Mouse (Mus musculus) hematopoietic stem cell, adult 5-6 weeks (primary cell): ENCODE measurements around the gene Olfr624. TPM values are rescaled to one million over a fixed set of nuclear protein-coding genes. Genes with fewer than 3 reads are reported as not detected.
"Not testable (repeated sequence)": the region's sequence is repeated elsewhere in the genome, so short reads cannot be mapped to it uniquely, and the experiment has no call there.

Experiments used
- ATAC-seq, 2 experiments: fragments of 125-278 bp in 1 of 2; replicated peaks in 1 of 2; 2 replicates each; pipeline ENCODE4 v1.8.0; 2016 to 2017; ENCODE audit warnings: inconsistent platforms in 2 of 2, mild to moderate bottlenecking in 2 of 2, moderate number of reproducible peaks in 2 of 2, low read depth in 1 of 2, moderate TSS enrichment in 1 of 2; ENCODE audit not compliant: low FRiP score in 2 of 2, poor library complexity in 2 of 2, severe bottlenecking in 2 of 2, insufficient read depth in 1 of 2, low TSS enrichment in 1 of 2
- total RNA-seq: library from RNA; stranded (forward); fragments of 172-1452, 232-1000 nt; gene quantifications from 2 replicates; pipeline ENCODE4 v1.2.3, GENCODE M21; 2017

Olfr624 gene
- not detected in 2 replicates for total RNA-seq

DNA sequence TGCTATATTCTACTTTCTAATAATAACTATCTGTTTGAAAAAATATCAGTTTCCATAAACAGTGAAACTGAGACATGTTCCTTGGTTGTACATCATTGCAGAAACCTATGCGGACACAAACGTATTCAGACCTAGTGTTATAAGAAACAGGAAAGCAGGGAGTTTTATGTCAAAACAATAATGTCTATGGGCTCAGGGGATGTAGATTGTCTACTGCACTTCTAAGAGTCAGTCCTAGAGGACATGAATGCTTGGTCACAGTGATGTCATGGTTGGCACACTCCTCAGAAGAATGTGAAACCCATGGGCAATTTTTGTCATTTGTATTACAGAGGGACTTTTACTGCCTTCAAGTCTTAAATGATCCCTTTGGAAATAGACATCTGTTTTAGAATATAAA lies at the start of gene Olfr624:
Gene Olfr624 (minus strand): TSS at position 101 of the 400 bp plus-strand sequence.
- no peak for ATAC-seq

GRCm38 (mm10) chr7:103716398-103716797 lies 45.4 kb upstream of the Olfr624 start:
- not testable (repeated sequence) for ATAC-seq

- ATAC-seq: no peak
Observed at GRCm38 (mm10) chr7:103714371-103714770, 43.4 kb upstream of the Olfr624 start, which contains the start of gene Olfr243. Gene Olfr243 (plus strand): TSS chr7:103714671.

DNA sequence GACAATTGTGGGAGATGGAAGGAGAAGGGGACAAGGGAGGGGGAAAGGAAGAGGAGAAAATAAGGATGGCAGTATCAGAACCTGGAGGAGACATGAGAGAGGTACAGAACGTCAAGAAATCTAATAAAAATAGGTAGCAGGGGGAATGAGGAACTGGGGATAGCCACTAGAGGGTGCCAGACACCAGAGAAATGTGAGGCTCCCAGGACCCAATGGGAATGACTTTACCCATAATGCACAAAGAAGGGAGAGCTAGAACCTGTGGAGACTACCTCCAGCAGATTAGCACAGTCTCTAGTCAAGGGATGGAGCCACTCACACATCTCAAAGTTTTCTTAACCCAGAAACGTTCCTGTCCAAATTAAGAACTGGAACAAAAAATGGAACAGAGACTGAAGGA lies 41.0 kb upstream of the Olfr624 start:
- peak in 1 of 2 experiments; percentile 53; a peak in 1 of 4 replicates for ATAC-seq

DNA sequence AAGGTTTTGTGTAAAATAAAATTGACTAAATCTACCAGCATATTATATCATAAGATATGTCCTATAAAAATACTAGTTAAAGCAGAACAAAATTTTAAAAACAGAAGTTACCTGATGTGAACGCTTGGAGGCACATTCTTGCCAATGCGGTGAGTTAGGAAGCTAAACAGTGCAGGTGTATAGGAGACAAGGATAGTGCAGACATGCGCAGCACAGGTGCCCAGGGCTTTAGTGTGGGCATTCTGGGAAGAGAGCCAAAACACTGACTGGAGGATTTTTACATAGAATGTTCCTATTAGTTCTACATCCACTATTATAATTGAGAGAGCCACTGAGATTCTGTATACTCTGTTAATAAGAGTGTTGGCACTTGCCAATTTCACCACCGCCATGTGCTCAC lies 28.5 kb upstream of the Olfr624 start:
- ATAC-seq: no peak

GRCm38 (mm10) chr7:103682420-103682819 lies 11.4 kb upstream of the Olfr624 start, which contains the start of gene Olfr625-ps1:
Gene Olfr625-ps1 (plus strand): TSS chr7:103682720.
- no peak for ATAC-seq

DNA sequence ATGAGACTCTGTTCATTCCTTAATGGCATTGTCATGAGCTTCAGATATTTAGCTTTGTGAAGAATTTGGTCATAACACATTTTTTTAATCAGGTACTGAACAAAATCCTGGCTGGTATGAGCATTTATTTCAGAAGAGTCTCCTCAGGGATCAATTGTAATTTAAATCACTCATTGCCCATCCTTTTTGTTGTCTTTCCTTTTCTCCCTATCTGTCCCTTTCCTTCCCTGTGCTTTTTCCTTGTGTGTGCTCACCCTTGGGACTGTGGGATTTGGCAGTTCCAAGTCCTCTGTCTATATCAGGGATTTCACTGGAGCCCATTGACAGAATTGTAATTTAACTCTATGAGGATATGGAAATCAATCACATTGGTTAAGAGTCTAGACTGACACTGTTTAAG lies 7.4 kb downstream of the Olfr624 start, which contains the start of gene Olfr623:
Gene Olfr623 (minus strand): TSS at position 101 of the 400 bp plus-strand sequence.
- ATAC-seq: no peak

GRCm38 (mm10) chr7:103644070-103644469 lies 26.9 kb downstream of the Olfr624 start:
- no peak for ATAC-seq

GRCm38 (mm10) chr7:103642602-103643001 lies 28.4 kb downstream of the Olfr624 start, which contains the start of gene Olfr622:
Gene Olfr622 (minus strand): TSS chr7:103642702.
- ATAC-seq: no peak

DNA sequence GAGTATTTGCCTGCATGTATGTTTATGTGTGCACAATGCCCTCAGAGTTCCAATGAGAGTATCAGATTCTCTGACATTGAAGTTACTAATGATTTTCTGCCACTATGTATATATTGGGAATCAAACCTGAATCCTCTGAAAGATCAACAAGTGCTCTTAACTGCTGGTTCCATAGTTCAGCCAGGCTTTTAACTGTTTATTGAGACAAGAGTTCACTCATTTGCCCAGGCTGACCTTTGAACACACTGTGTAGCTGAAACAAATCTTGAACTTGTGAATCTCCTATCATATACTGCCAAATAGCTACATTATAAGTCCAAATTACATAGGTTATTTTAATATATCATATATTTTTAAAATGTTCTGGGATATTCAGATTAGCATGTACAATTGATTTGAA lies 34.2 kb downstream of the Olfr624 start:
- no peak for ATAC-seq

Other genes with a start within 250 kb of the Olfr624 start
- not detected in 2 replicates for gene Olfr605, start 225.8 kb downstream of the Olfr624 start, total RNA-seq
- gene Olfr606, start 222.1 kb downstream of the Olfr624 start, total RNA-seq: not detected in 2 replicates
- not detected in 2 replicates for gene Olfr607, start 207.0 kb downstream of the Olfr624 start, total RNA-seq
- not detected in 2 replicates for gene Olfr608, start 201.3 kb downstream of the Olfr624 start, total RNA-seq
- not detected in 2 replicates for gene Olfr609, start 173.1 kb downstream of the Olfr624 start, total RNA-seq
- not detected in 2 replicates for gene Olfr610, start 159.1 kb downstream of the Olfr624 start, total RNA-seq
- gene Olfr611, start 150.3 kb downstream of the Olfr624 start, total RNA-seq: not detected in 2 replicates
- gene Olfr612, start 128.5 kb downstream of the Olfr624 start, total RNA-seq: not detected in 2 replicates
- gene Olfr613, start 123.1 kb downstream of the Olfr624 start, total RNA-seq: not detected in 2 replicates
- not detected in 2 replicates for gene Olfr615, start 115.1 kb downstream of the Olfr624 start, total RNA-seq
- gene Olfr616, start 102.0 kb downstream of the Olfr624 start, total RNA-seq: not detected in 2 replicates
- gene Olfr617, start 98.1 kb downstream of the Olfr624 start, total RNA-seq: not detected in 2 replicates
- gene Olfr618, start 81.1 kb downstream of the Olfr624 start, total RNA-seq: not detected in 2 replicates
- not detected in 2 replicates for gene Olfr619, start 70.6 kb downstream of the Olfr624 start, total RNA-seq
- gene Olfr620, start 58.7 kb downstream of the Olfr624 start, total RNA-seq: not detected in 2 replicates
- gene Olfr622, start 28.5 kb downstream of the Olfr624 start, total RNA-seq: not detected in 2 replicates
- gene Olfr623, start 7.5 kb downstream of the Olfr624 start, total RNA-seq: not detected in 2 replicates
- gene Olfr625-ps1, start 11.5 kb upstream of the Olfr624 start, total RNA-seq: not detected in 2 replicates
- not detected in 2 replicates for gene Olfr243, start 43.5 kb upstream of the Olfr624 start, total RNA-seq
- not detected in 2 replicates for gene Olfr628, start 59.2 kb upstream of the Olfr624 start, total RNA-seq
- not detected in 2 replicates for gene Olfr629, start 73.8 kb upstream of the Olfr624 start, total RNA-seq
- gene Olfr630, start 86.1 kb upstream of the Olfr624 start, total RNA-seq: not detected in 2 replicates
- gene Olfr69, start 100.4 kb upstream of the Olfr624 start, total RNA-seq: not detected in 2 replicates
- 0.88 TPM in 1 of 2 replicates, not detected in the other for gene Olfr68, start 108.5 kb upstream of the Olfr624 start, total RNA-seq
- gene Olfr67, start 120.6 kb upstream of the Olfr624 start, total RNA-seq: not detected in 2 replicates
- 14.9 and 19.7 TPM in 2 replicates for gene Hbb-bt, start 142.8 kb upstream of the Olfr624 start, total RNA-seq
- gene Hbb-bs, start 156.9 kb upstream of the Olfr624 start, total RNA-seq: 47.4 and 80.7 TPM in 2 replicates
- not detected in 2 replicates for gene Hbb-bh2, start 169.3 kb upstream of the Olfr624 start, total RNA-seq
- not detected in 2 replicates for gene Hbb-bh1, start 172.0 kb upstream of the Olfr624 start, total RNA-seq
- gene Hbb-y, start 182.0 kb upstream of the Olfr624 start, total RNA-seq: not detected in 2 replicates
- not detected in 2 replicates for gene Olfr66, start 215.1 kb upstream of the Olfr624 start, total RNA-seq
- gene Olfr64, start 223.3 kb upstream of the Olfr624 start, total RNA-seq: not detected in 2 replicates
- not detected in 2 replicates for gene Olfr65, start 232.3 kb upstream of the Olfr624 start, total RNA-seq